Mouse (Mus musculus): ENCODE measurements around the gene Fhit. TPM values are rescaled to one million over a fixed set of nuclear protein-coding genes. Genes with fewer than 3 reads are reported as not detected.
A peak's percentile ranks its signal among the peaks of the same experiment; 100 is the strongest.

Gene Fhit
- polyA plus RNA-seq, 1 experiment from 2014 or later = 3.3 TPM

- no peaks in the 10 kb centered on the region for H3K9me3 ChIP-seq
- ATAC-seq (ENCODE audit: low FRiP score) = no peak
- H3K4me2 ChIP-seq = no peak overlapping the region
- H3K27ac ChIP-seq = no peak overlapping the region
- no peak overlapping the region for H3K9ac ChIP-seq
- no peaks in the 10 kb centered on the region for H3K27me3 ChIP-seq
- H3K4me3 ChIP-seq (replicated peaks) = no peak overlapping the region
- H3K36me3 ChIP-seq (replicated peaks) = no peaks in the 10 kb centered on the region
- H3K4me1 ChIP-seq = no peaks in the 10 kb centered on the region
- 83% methylated on average over 1 of the region's 1 CpGs for WGBS
These were observed 1413.1 kb downstream of the Fhit start for GRCm38 (mm10) chr14:9748709-9749108.

GRCm38 (mm10) chr14:9721917-9722472 lies 1439.8 kb downstream of the Fhit start:
- Histone ChIP-seq H3K4me3 (replicated peaks) (no peak overlapping the region), H3K9ac (no peak overlapping the region), H3K27ac (no peak overlapping the region), H3K27me3 (no peaks in the 10 kb centered on the region), H3K4me2 (no peak overlapping the region), H3K9me3 (0 out of 2 replicates have a peak, but pooled peaks cover 4% of the 10 kb centered on the region), H3K36me3 (replicated peaks) (no peaks in the 10 kb centered on the region), H3K4me1 (no peaks in the 10 kb centered on the region)
- no peak for ATAC-seq (ENCODE audit: low FRiP score)
- 52% methylated on average over 2 of the region's 2 CpGs for WGBS

DNA sequence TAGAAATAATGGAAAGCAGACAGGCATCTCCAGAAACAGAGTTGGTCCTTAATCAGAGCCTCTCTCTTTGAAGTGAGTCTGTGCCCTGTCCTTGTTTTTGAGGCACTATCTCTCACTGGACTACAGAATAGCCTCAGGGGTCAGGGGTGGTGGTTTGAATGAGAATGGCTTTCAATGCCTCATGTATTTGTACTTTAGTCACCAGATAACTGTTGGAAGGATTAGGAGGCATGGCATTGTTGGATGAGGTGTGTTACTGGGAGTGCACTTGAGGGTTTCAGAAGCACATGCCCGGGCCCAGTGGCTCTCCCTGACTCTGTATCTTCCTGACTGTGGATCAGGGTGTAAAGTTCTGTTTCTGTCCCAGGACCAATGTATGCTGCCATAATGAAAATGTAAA lies 1463.2 kb downstream of the Fhit start:
- Histone ChIP-seq H3K4me1 (peaks cover 17% of the 10 kb centered on the region), H3K36me3 (replicated peaks) (no peaks in the 10 kb centered on the region), H3K9me3 (no peaks in the 10 kb centered on the region), H3K4me2 (no peak overlapping the region), H3K27ac (no peak overlapping the region), H3K9ac (no peak overlapping the region), H3K4me3 (replicated peaks) (no peak overlapping the region), H3K27me3 (peaks cover 34% of the 10 kb centered on the region)
- 63% methylated on average over 1 of the region's 1 CpGs for WGBS
- no peak for ATAC-seq (ENCODE audit: low FRiP score)

DNA sequence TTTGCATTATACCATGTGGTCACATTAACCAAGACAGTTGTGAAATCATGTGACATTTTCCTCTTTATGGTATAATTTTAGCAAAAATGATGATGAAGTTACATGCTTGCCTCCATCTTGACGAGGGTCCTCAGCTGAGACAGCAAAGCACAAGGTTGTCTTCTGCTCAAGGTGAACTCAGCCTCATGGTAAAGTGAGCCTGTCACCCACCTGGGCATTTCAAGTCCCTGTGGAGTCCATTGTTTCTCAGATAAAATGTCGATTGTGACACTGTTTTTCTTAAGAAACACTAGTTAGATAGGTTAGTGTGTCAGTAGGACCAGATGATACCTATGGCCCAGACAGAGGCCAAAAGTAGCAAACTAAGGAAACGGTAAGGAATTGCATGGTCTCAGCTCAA lies 1464.7 kb downstream of the Fhit start:
- H3K9me3 ChIP-seq = no peaks in the 10 kb centered on the region
- H3K9ac ChIP-seq = no peak overlapping the region
- H3K4me2 ChIP-seq = no peak overlapping the region
- peaks cover 43% of the 10 kb centered on the region for H3K27me3 ChIP-seq
- H3K27ac ChIP-seq = no peak overlapping the region
- H3K36me3 ChIP-seq (replicated peaks) = no peaks in the 10 kb centered on the region
- 79% methylated on average over 3 of the region's 3 CpGs for WGBS
- ATAC-seq (ENCODE audit: low FRiP score) = no peak
- peaks cover 17% of the 10 kb centered on the region for H3K4me1 ChIP-seq
- no peak overlapping the region for H3K4me3 ChIP-seq (replicated peaks)

DNA sequence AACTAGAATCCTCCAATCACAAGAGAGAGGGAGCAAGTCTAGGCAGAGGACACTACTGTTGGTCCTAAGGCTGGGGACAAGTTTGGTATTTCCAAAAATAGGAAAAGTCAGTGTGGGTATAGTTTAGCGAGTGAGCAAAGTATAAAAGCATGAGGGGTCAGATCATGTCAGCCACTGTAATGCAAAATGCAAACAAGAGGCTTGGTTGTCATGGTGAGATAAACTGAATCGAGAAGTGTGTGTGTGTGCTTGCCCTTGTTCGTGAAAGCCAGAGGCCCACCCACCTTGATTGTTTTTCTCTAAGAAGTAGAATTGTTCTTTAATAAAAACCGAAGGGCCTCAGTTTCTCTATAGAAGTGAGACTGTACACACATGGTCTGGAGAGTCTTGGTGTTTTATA lies 1465.8 kb downstream of the Fhit start:
- peaks cover 39% of the 10 kb centered on the region for H3K27me3 ChIP-seq
- H3K9me3 ChIP-seq = no peaks in the 10 kb centered on the region
- H3K4me1 ChIP-seq = peaks cover 17% of the 10 kb centered on the region
- ATAC-seq (ENCODE audit: low FRiP score) = peak; percentile 48; the same call in 1 of the 2 replicates
- H3K27ac ChIP-seq = no peak overlapping the region
- H3K4me3 ChIP-seq (replicated peaks) = no peak overlapping the region
- no peak overlapping the region for H3K4me2 ChIP-seq
- no peak overlapping the region for H3K9ac ChIP-seq
- 19% methylated on average over 4 of the region's 4 CpGs for WGBS
- H3K36me3 ChIP-seq (replicated peaks) = no peaks in the 10 kb centered on the region

- WGBS = 9% methylated on average over 4 of the region's 4 CpGs
- H3K4me2 ChIP-seq = no peak overlapping the region
- no peak overlapping the region for H3K9ac ChIP-seq
- no peak overlapping the region for H3K27ac ChIP-seq
- H3K4me1 ChIP-seq = peaks cover 17% of the 10 kb centered on the region
- peaks cover 39% of the 10 kb centered on the region for H3K27me3 ChIP-seq
- no peaks in the 10 kb centered on the region for H3K36me3 ChIP-seq (replicated peaks)
- no peaks in the 10 kb centered on the region for H3K9me3 ChIP-seq
- ATAC-seq (ENCODE audit: low FRiP score) = peak; percentile 69; the same call in 1 of the 2 replicates
- no peak overlapping the region for H3K4me3 ChIP-seq (replicated peaks)
These were observed 1466.6 kb downstream of the Fhit start for GRCm38 (mm10) chr14:9695217-9695690.

DNA sequence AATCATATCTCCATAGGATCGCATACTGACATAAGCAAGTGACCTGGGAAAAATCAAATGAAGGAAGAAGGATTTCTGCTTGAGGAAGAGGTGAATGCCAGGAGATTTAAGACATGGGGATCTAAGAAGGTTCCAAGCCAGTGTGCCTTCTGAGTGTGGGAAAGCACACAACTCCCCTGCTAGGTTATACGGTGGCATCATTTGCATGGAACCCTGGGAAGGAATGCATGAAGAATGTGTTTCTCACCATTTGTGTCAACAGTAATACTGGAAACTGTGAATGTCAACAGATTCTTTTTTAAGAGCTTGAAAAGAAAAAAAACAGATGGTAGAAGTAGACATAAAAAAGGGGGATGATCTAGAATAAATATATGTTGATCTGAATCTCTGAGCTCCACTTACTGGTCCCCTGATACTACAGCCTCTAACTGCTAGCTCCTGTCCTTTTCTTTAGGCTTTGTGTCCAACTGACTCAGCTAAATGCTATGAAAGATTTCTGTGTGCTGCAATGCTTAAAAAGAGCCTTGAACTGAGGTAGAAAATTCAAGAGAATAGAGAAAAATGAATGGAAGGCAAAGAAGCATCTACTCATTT lies 1473.1 kb downstream of the Fhit start:
- Histone ChIP-seq H3K36me3 (replicated peaks) (no peaks in the 10 kb centered on the region), H3K9ac (no peak overlapping the region), H3K27ac (no peak overlapping the region), H3K27me3 (peaks cover 9% of the 10 kb centered on the region), H3K9me3 (no peaks in the 10 kb centered on the region), H3K4me3 (replicated peaks) (no peak overlapping the region), H3K4me1 (no peaks in the 10 kb centered on the region), H3K4me2 (no peak overlapping the region)
- no peak for ATAC-seq (ENCODE audit: low FRiP score)
- WGBS = 91% methylated on average over 2 of the region's 2 CpGs

GRCm38 (mm10) chr14:9684362-9684761 lies 1477.5 kb downstream of the Fhit start:
- no peaks in the 10 kb centered on the region for H3K4me1 ChIP-seq
- H3K9ac ChIP-seq = no peak overlapping the region
- H3K27ac ChIP-seq = no peak overlapping the region
- H3K4me3 ChIP-seq (replicated peaks) = no peak overlapping the region
- no peak overlapping the region for H3K4me2 ChIP-seq
- no peak for ATAC-seq (ENCODE audit: low FRiP score)
- H3K27me3 ChIP-seq = no peaks in the 10 kb centered on the region
- no peaks in the 10 kb centered on the region for H3K36me3 ChIP-seq (replicated peaks)
- WGBS = 45% methylated on average over 1 of the region's 1 CpGs
- H3K9me3 ChIP-seq = no peaks in the 10 kb centered on the region

GRCm38 (mm10) chr14:9672728-9673127 lies 1489.1 kb downstream of the Fhit start:
- WGBS = 69% methylated on average over 1 of the region's 1 CpGs
- Histone ChIP-seq H3K27ac (no peak overlapping the region), H3K4me3 (replicated peaks) (no peak overlapping the region), H3K9ac (no peak overlapping the region), H3K9me3 (no peaks in the 10 kb centered on the region), H3K4me2 (no peak overlapping the region), H3K36me3 (replicated peaks) (no peaks in the 10 kb centered on the region), H3K27me3 (no peaks in the 10 kb centered on the region), H3K4me1 (no peaks in the 10 kb centered on the region)
- no peak for ATAC-seq (ENCODE audit: low FRiP score)

DNA sequence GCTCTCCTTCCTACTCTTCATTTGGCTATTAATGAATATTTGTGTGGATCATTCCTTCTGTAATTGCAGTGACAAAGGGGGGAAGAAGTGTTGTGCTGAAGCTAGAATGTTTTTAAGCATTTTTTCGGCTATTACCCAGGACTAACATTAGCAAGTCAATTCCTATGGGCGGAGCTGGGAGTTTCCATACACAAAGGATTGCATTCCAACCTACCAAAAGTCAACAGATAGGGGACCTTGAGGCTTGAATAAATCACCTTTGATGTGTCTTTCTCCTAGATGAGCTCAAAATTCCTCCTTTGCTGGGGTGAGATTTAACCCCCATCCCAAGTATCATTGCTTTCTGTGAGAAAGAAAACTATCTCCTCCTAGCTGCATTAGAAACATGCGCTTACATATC lies 1490.1 kb downstream of the Fhit start:
- no peaks in the 10 kb centered on the region for H3K27me3 ChIP-seq
- 57% methylated on average over 3 of the region's 3 CpGs for WGBS
- H3K9ac ChIP-seq = no peak overlapping the region
- no peak overlapping the region for H3K27ac ChIP-seq
- H3K9me3 ChIP-seq = no peaks in the 10 kb centered on the region
- no peaks in the 10 kb centered on the region for H3K4me1 ChIP-seq
- no peaks in the 10 kb centered on the region for H3K36me3 ChIP-seq (replicated peaks)
- no peak for ATAC-seq (ENCODE audit: low FRiP score)
- H3K4me3 ChIP-seq (replicated peaks) = no peak overlapping the region
- no peak overlapping the region for H3K4me2 ChIP-seq

- H3K27ac ChIP-seq = no peak overlapping the region
- H3K9me3 ChIP-seq = no peaks in the 10 kb centered on the region
- no peaks in the 10 kb centered on the region for H3K36me3 ChIP-seq (replicated peaks)
- no peak overlapping the region for H3K4me2 ChIP-seq
- no peak for ATAC-seq (ENCODE audit: low FRiP score)
- H3K27me3 ChIP-seq = no peaks in the 10 kb centered on the region
- H3K4me3 ChIP-seq (replicated peaks) = no peak overlapping the region
- H3K9ac ChIP-seq = no peak overlapping the region
- no peaks in the 10 kb centered on the region for H3K4me1 ChIP-seq
- whole genome bisulfite sequencing = 88% methylated on average over 1 of the region's 1 CpGs
These were observed 1492.1 kb downstream of the Fhit start for GRCm38 (mm10) chr14:9669766-9670165.

GRCm38 (mm10) chr14:9658445-9658844 lies 1503.4 kb downstream of the Fhit start:
- H3K4me3 ChIP-seq (replicated peaks) = no peak overlapping the region
- no peaks in the 10 kb centered on the region for H3K36me3 ChIP-seq (replicated peaks)
- H3K9me3 ChIP-seq = no peaks in the 10 kb centered on the region
- no peak for ATAC-seq (ENCODE audit: low FRiP score)
- no peak overlapping the region for H3K27ac ChIP-seq
- H3K4me2 ChIP-seq = no peak overlapping the region
- H3K4me1 ChIP-seq = no peaks in the 10 kb centered on the region
- 70% methylated on average over 1 of the region's 1 CpGs for WGBS
- no peak overlapping the region for H3K9ac ChIP-seq
- H3K27me3 ChIP-seq = 0 out of 2 replicates have a peak, but pooled peaks cover 5% of the 10 kb centered on the region

- no peaks in the 10 kb centered on the region for H3K4me1 ChIP-seq
- no peak overlapping the region for H3K4me2 ChIP-seq
- no peaks in the 10 kb centered on the region for H3K36me3 ChIP-seq (replicated peaks)
- H3K9ac ChIP-seq = no peak overlapping the region
- no peaks in the 10 kb centered on the region for H3K9me3 ChIP-seq
- 70% methylated on average over 1 of the region's 1 CpGs for WGBS
- H3K27ac ChIP-seq = no peak overlapping the region
- no peak overlapping the region for H3K4me3 ChIP-seq (replicated peaks)
- H3K27me3 ChIP-seq = peaks cover 11% of the 10 kb centered on the region
- ATAC-seq (ENCODE audit: low FRiP score) = no peak
These were observed 1510.4 kb downstream of the Fhit start for GRCm38 (mm10) chr14:9651417-9651816.
